Mouse (Mus musculus) liver, adult 2 months (tissue): ENCODE data around the gene Aacs. TPM values are rescaled to one million over a fixed set of nuclear protein-coding genes. Genes with fewer than 3 reads are reported as not detected.

ENCODE experiments used
- DNase-seq: peaks from one replicate; pipeline ENCODE4 v3.0.0-alpha.2; 2011; ENCODE audit warnings: low read depth, low spot score; ENCODE audit errors: extremely low read depth
- H3K27ac ChIP-seq: fragments of 200-500 bp; replicated peaks from 2 replicates; pipeline ENCODE4 v1.5.1; 2012; ENCODE audit warnings: low read depth, mild to moderate bottlenecking, control low read depth, inconsistent platforms, low read length; ENCODE audit not compliant: insufficient read depth
- H3K27me3 ChIP-seq: fragments of 200-500 bp; 2 replicates; pipeline ENCODE4 v1.6.1; 2012; ENCODE audit warnings: mild to moderate bottlenecking, moderate library complexity, low read length, inconsistent platforms; ENCODE audit not compliant: control insufficient read depth, insufficient read depth
- H3K36me3 ChIP-seq: fragments of 200-500 bp; 2 replicates; pipeline ENCODE4 v1.6.1; 2012; ENCODE audit warnings: low read length, inconsistent platforms; ENCODE audit not compliant: control insufficient read depth, insufficient read depth
- H3K4me1 ChIP-seq: fragments of 200-500 bp; 2 replicates; pipeline ENCODE4 v1.6.1; 2011; ENCODE audit warnings: low read length; ENCODE audit not compliant: control insufficient read depth, insufficient read depth
- H3K4me3 ChIP-seq: fragments of 200-500 bp; 2 replicates; pipeline ENCODE4 v1.5.1; 2011; ENCODE audit warnings: low read depth, mild to moderate bottlenecking, control low read depth, low read length, moderate library complexity; ENCODE audit not compliant: insufficient read depth
- H3K79me2 ChIP-seq: fragments of 200-500 bp; 2 replicates; pipeline ENCODE4 v1.6.1; 2012; ENCODE audit warnings: inconsistent platforms, mild to moderate bottlenecking, low read length, moderate library complexity; ENCODE audit not compliant: control insufficient read depth, insufficient read depth
- H3K9ac ChIP-seq: fragments of 200-500 bp; 2 replicates; pipeline ENCODE4 v1.6.1; 2012; ENCODE audit warnings: low read depth, mild to moderate bottlenecking, control low read depth, inconsistent platforms, low read length
- CTCF ChIP-seq: fragments of 200-500 bp; IDR thresholded peaks from 2 replicates; pipeline ENCODE4 v1.5.1; 2011; ENCODE audit warnings: low read depth, low read length, control low read depth
- POLR2A ChIP-seq: fragments of 200-500 bp; IDR thresholded peaks from 2 replicates; pipeline ENCODE4 v1.6.1; 2011; ENCODE audit warnings: low read length, control low read depth; ENCODE audit not compliant: insufficient read depth; ENCODE audit errors: extremely low read depth
- WGBS: fragments of 180-500 bp; shearing (Covaris S2); methylation state at CpG from one replicate; pipeline ENCODE4 v1.1.7; 2018; 5-methylcytosine and 5-hydroxymethylcytosine counted together
- polyA plus RNA-seq: library from polyadenylated mRNA; depleted of rRNA; stranded (reverse); fragments of >200 nt; gene quantifications from 2 replicates; pipeline ENCODE4 v1.2.3, GENCODE M21; 2012; rRNA removed
- total RNA-seq: library from RNA; depleted of rRNA; stranded (reverse); fragments of >200 nt; gene quantifications from 2 replicates; pipeline ENCODE4 v1.2.3, GENCODE M21; 2014; rRNA removed

Aacs gene
- total and polyA plus RNA-seq, 2 experiments = 40.9 to 190 TPM

DNA sequence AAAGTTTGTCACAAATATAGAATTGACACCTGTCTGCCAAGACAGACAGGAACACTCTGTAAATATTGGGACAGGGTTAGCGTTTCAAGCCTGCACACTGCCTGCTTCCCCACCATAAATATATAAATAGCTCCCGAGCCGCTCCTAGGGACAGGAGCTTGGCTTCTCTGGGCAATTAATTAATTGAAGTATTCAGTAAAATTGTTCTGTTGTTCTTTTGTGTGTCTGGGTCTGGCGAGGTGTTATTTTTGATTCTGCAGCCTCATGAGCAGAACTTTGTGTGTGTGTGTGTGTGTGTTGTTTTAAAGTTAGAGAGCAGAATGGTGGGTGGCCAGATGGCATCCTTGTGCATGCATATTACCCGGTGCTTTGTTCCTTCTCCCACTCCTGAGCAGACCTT lies 80.1 kb downstream of the Aacs start:
- Histone ChIP-seq H3K9ac (no peak overlapping the region), H3K27me3 (no peaks in the 10 kb centered on the region), H3K27ac (no peak overlapping the region), H3K36me3 (no peaks in the 10 kb centered on the region), H3K79me2 (no peaks in the 10 kb centered on the region), H3K4me1 (no peaks in the 10 kb centered on the region), H3K4me3 (no peak overlapping the region)
- DNase-seq = no peak
- WGBS = 59% methylated on average over 5 of the region's 5 CpGs
- TF ChIP-seq POLR2A (no peak), CTCF (no peak)

DNA sequence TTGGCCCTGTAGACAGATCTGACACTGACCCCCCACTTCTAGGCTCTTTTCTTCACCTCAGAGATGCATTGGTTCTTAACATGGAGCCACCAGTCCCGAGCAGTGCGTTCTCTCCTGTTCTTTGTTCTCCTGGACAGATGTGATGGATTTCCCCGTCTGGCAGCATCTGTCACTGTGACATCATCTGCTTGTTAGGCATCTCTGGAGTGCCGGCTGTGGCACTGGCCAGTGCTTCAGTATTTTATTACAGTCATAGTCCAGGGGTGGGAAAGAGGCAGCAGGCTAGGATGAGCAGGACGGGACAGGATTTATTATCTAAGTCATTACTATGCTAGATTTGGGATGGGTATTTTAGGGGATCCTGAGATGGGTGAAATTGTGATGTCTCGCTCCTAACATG lies 87.9 kb downstream of the Aacs start:
- TF ChIP-seq CTCF (no peak), POLR2A (no peak)
- no peaks in the 10 kb centered on the region for H3K36me3 ChIP-seq
- WGBS = 64% methylated on average over 6 of the region's 6 CpGs

DNA sequence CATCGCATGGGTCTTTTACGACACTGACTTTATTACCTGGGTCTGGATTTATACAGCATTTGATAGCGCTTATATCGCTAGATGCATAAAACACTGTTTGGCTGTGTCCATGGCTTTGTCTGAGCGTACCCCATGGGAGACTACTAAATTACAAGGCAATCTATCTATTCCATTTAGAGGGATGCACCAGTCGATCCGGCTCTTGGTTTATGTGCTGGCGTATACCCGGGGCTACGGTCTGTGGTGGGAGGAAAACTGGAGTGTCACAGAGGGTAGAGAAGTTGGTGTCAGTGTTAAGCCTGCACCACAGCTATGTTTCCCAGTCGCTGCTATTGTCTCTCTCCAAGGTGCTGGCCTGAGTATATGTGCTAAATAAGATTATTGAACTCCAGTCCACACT lies 90.1 kb downstream of the Aacs start:
- no peak overlapping the region for H3K27ac ChIP-seq
- no peaks in the 10 kb centered on the region for H3K36me3 ChIP-seq
- no peak overlapping the region for H3K9ac ChIP-seq
- H3K79me2 ChIP-seq = no peaks in the 10 kb centered on the region
- TF ChIP-seq POLR2A (no peak), CTCF (no peak)
- no peak overlapping the region for H3K4me3 ChIP-seq
- WGBS = 76% methylated on average over 11 of the region's 11 CpGs
- DNase-seq = no peak
- 0 out of 2 replicates have a peak, but pooled peaks cover 2% of the 10 kb centered on the region for H3K27me3 ChIP-seq
- no peaks in the 10 kb centered on the region for H3K4me1 ChIP-seq

More for the DNA sequence above, 87.9 kb downstream of the Aacs start:
- DNase-seq = no peak
- H3K9ac ChIP-seq = no peak overlapping the region
- H3K27me3 ChIP-seq = 0 out of 2 replicates have a peak, but pooled peaks cover 2% of the 10 kb centered on the region
- no peak overlapping the region for H3K4me3 ChIP-seq
- H3K27ac ChIP-seq = no peak overlapping the region
- H3K4me1 ChIP-seq = no peaks in the 10 kb centered on the region
- no peaks in the 10 kb centered on the region for H3K79me2 ChIP-seq

Other genes with a start within 250 kb of the Aacs start
- gene Scarb1, start 134.7 kb upstream of the Aacs start, total RNA-seq = 72.4 and 108 TPM in 2 replicates
- 189 and 223 TPM in 2 replicates for gene Scarb1, start 134.7 kb upstream of the Aacs start, polyA plus RNA-seq
- 0.13 TPM in 1 of 2 replicates, not detected in the other for gene Gm10382, start 86.5 kb upstream of the Aacs start, total RNA-seq
- 0.16 and 0.24 TPM in 2 replicates for gene Gm10382, start 86.5 kb upstream of the Aacs start, polyA plus RNA-seq
- gene Ubc, start 85.6 kb upstream of the Aacs start, total RNA-seq = 634 and 1,049 TPM in 2 replicates
- 990 and 1,297 TPM in 2 replicates for gene Ubc, start 85.6 kb upstream of the Aacs start, polyA plus RNA-seq
- gene Dhx37, start 41.7 kb upstream of the Aacs start, total RNA-seq = 3.8 and 5.6 TPM in 2 replicates
- 12.0 and 14.0 TPM in 2 replicates for gene Dhx37, start 41.7 kb upstream of the Aacs start, polyA plus RNA-seq
- gene Bri3bp, start 34.2 kb upstream of the Aacs start, total RNA-seq = 7.7 and 8.8 TPM in 2 replicates
- 18.3 and 23.0 TPM in 2 replicates for gene Bri3bp, start 34.2 kb upstream of the Aacs start, polyA plus RNA-seq
- 0.07 TPM in 1 of 2 replicates, not detected in the other for gene Tmem132b, start 56.0 kb downstream of the Aacs start, total RNA-seq
- gene Tmem132b, start 56.0 kb downstream of the Aacs start, polyA plus RNA-seq = not detected in 2 replicates